Mouse (Mus musculus): ENCODE measurements at regions not wholly inside any gene's neighbourhood (a gene's known extent, or its start where the extent isn't known, plus 50 kb on each side); places are given as distances from the start of the nearest gene placed in this dataset.

DNA sequence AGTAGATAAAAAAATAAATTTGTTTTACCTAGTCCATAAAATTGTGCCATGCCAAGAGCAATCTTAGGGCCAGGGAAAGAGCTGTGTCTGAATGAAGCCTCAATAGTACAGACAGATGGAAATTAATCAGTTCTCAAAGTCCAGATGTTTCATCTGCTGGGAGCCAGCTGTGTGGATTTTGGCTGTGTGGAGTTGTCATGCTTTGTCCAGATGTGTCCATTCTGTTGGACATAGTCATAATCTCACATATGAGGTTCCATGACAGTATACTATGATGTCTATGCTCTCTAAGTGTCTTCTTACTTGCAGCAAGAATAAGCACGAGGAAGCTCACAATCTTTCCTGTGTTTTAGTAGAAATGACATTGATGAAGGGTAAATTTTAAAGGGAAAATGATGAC lies 105.8 kb upstream of the 4933415F23Rik start:
- DNase-seq (ENCODE audit: low read depth, low spot score), result no peak

DNA sequence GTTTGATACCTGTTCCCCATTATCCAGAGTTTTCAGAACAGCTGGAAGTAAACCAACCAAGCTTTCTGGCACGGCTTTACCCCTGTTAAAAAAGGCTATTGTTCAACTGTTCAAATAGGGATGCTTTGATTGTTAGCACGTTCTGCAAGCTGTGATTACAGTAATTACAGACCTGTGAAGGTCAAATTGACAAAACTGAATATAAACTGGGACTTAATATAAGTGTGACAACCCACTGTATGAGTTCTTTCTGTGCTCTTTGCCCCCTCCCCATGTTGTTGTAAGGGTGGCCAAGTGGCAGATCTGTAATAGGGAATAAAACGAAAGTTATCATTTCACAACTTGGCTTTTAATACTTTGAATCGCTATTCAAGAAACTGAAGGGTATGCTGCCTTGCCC lies 105.0 kb upstream of the 4933415F23Rik start:
- DNase-seq (ENCODE audit: low read depth, low spot score), result no peak

GRCm38 (mm10) chr1:23202511-23203435 lies 100.7 kb upstream of the 4933415F23Rik start:
- DNase-seq (ENCODE audit: low read depth, low spot score), result peak; percentile 49

DNA sequence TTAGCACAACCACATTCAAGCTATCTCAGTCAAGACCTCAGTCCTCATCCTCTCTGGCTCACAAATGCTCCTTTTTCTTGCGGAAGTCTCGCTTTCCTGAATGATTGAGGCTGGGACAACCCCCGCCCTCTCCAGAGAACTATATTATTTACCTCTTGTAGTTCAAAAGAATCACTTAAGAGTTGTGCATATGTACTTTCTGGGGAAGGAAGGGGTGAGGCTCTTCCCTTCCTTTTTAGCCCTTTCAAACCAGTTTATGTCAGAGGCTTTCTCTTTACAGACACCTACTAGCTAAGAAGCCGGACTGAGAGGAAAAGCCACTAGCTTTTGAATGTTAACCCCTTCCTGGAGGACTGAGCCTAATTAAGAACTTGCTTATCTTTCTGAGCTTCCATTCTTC lies 98.4 kb upstream of the 4933415F23Rik start:
- no peak for DNase-seq (ENCODE audit: low read depth, low spot score)

GRCm38 (mm10) chr1:23190316-23191005 lies 88.4 kb upstream of the 4933415F23Rik start:
- no peak for DNase-seq (ENCODE audit: low read depth, low spot score)

DNA sequence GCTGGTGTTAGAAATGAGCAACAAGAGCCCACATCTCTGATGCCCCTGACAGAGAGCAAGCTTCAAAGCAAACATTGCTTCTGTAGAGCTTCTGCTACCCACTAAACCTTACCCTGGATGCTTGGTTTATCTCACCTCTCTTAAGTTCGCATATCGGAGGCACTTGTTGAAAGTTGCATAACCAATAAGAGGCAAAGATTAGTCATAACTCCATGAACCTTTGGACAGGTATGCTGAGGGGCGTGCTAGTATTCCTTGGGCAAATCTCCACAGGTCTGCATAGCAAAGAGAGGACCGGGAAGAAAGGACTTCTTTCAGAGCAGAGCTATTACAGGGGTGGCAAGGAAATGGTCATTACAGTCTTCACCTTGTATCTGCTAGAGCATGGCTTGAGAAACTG lies 87.7 kb upstream of the 4933415F23Rik start:
- no peak for DNase-seq (ENCODE audit: low read depth, low spot score)

- DNase-seq (ENCODE audit: low read depth, low spot score), result no peak
Observed at GRCm38 (mm10) chr1:23188216-23188615, 86.2 kb upstream of the 4933415F23Rik start.

DNA sequence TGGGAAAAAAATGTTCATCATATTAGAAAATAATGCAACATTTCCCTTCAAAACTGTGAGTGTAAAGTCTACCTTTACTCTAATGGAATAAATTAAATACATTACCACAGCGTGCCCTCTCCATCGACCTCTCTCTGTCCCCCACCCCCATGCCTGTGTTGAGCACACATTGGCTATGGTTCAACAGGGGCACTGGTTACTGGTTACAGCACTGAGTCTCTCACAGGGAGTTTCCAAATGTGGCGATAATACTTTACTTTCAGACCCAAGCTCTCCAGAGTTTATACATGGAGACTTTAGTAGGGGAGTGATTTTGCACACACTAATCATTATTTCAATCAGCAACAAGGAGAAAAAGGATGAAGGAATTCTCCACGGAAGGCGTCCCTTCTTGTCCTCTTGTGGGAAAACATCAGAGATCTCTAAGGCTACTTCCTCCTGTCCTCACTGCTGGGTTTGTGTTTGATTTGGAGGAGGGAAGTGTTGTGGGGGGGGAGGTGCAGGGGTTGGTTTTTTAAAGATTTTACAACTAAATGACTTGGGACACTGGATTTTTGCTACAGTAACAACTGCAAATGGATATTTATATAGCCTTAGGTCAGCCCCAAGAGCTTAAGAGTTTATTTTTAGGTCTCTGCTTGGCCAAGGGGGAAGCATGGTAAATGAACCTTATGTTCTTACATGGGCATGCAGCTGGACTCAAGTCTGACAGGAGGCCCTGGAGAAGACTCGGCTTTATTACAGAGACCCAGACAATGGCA lies 85.6 kb upstream of the 4933415F23Rik start:
- no peak for DNase-seq (ENCODE audit: low read depth, low spot score)

DNA sequence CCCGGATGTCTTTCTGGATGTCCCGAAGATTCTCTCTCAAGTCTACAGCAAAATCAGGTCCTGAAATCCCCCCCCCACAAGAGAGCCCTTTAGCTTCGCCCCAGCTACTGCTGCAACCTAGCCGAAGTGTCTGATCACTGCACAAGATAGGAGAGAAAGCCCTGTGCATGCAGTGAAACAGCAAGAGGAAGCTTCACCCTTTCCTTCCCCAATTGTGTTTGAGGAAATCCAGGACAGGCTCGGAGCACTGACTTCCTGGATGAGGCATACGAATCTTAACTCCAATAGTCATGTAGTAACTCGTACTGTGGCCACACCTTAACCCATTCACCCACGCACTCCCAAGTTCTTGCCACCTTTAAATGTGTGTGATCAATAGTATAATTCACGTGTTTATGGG lies 82.7 kb upstream of the 4933415F23Rik start:
- no peak for DNase-seq (ENCODE audit: low read depth, low spot score)

- no peak for DNase-seq (ENCODE audit: low read depth, low spot score)
Observed at GRCm38 (mm10) chr1:23182541-23182940, 80.5 kb upstream of the 4933415F23Rik start.

DNA sequence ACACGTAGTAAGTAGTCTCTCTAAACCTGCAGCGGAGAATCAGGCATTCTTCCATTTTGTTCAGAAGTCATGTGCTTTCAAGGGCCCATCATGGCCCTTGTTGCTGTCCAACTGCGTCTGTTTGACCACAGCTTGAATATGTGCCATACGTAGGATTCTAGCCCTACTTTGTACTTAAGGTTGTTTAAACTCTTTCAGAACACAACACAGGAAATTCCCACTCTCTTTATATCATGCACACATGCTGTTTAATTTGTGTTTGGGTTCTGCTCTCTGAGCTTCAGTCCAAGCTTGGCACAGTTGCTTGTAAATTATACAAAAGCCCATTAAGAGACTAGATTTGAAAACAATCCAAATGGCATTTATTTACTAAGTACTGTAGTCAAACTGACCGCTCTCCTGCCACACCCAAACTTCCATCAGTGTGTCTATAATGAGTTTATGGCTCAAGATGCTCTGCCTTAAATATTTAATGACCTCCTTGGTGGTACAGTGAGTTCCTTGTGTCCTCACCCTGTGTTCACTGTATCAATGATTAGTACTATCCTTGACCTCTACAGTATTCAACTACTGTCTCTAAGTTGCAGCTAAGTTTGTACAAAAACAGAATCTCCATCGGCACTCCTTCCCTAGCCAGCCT lies 76.4 kb upstream of the 4933415F23Rik start:
- DNase-seq (ENCODE audit: low read depth, low spot score), result no peak

- DNase-seq (ENCODE audit: low read depth, low spot score), result no peak
Observed at GRCm38 (mm10) chr1:23174022-23174421, 72.0 kb upstream of the 4933415F23Rik start.

- no peak for DNase-seq (ENCODE audit: low read depth, low spot score)
Observed at GRCm38 (mm10) chr1:23173054-23173802, 71.2 kb upstream of the 4933415F23Rik start.

GRCm38 (mm10) chr1:23171336-23171735 lies 69.3 kb upstream of the 4933415F23Rik start:
- no peak for DNase-seq (ENCODE audit: low read depth, low spot score)

DNA sequence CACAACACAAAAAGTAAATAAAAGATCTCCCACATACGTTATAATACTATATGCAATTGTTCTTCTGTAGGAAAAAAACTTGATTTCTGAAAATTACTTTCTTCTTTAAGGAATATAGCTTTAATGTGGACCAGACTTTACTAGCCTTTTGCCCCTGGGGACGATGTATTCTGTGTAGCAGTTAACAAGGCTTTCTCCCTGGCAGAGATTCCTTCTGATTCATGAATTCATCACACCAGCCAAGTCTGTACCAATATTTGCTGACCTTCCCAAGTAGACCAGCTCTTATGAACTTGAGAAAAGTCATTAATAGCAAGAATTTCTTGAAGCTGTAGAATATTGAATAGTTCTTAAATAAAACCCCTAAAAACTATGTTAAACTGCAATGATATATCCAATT lies 68.7 kb upstream of the 4933415F23Rik start:
- DNase-seq (ENCODE audit: low read depth, low spot score), result no peak

DNA sequence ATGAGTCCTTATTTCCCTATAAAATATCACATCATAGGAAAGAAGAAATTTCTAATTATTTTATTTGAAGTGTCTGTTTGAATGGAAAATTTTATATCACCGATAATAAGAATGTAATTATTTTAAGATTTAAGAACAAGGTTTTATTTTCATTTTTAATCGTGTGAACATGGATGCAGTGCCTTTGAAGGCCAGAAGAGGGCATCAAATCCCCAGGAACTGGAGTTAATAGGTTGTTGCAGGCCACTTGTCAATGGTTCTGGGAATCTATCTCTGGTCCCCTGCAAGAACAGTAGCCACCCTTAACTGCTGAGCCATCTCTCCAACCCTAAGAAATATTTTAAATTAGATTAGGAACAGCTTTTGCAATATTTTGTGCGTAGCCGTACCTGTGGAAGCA lies 66.5 kb upstream of the 4933415F23Rik start:
- no peak for DNase-seq (ENCODE audit: low read depth, low spot score)

GRCm38 (mm10) chr1:23163371-23163935 lies 61.4 kb upstream of the 4933415F23Rik start:
- no peak for DNase-seq (ENCODE audit: low read depth, low spot score)

DNA sequence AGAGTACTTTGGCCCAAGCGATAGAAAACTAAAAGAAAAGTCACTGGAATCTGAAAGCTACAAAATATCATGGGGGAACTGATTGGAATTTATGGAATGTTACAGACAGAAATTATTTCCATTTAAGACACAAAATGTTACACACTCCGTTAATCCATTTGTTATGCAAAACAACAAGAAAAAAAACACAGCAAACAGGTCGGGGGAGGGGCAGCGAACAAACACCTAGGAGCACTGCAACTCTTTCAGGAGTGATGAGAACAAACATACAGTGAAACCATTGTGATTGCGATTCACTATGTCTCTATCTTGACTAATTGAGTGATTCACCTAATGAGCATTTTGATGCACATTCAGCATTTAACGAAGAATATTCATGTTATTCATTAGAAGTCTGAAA lies 60.7 kb upstream of the 4933415F23Rik start:
- no peak for DNase-seq (ENCODE audit: low read depth, low spot score)
